ENCODE assay signal across 7 mouse cellular contexts in the genomic region with DNA sequence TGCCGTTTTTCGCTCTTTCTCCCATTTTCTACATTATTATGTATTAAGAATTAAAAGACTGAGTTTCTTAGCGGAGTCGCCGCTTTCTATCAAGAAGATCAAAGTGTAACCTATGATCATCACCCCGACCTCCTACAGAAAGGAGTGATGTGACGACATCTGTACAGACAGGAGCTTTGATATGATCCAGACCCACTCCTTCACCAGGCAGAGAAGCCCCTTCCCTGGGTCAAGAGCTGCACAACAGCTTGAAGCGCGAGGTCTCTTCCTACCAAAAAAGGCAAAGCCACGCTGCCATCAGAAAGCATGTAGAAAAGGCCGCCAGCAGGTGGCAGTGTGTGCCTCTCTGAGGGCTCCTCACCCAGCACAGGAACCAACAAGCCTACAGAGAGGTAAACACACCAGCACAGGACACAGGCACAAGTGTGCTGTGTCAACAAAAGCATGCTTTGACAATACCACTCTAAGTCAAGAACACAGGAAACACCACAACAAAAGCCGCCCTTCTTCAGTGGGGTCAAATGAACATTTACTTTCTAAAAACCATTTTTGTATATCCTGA. TPM values are rescaled to one million over a fixed set of nuclear protein-coding genes. Genes with fewer than 3 reads are reported as not detected.
DNase-seq lines count a peak whose midpoint lies in the region; ATAC-seq and TF ChIP-seq lines count a peak whose summit lies in the region.

No protein-coding gene starts in this region.

- peak; percentile 94 for DNase-seq in adrenal gland, postnatal 10 days
- DNase-seq in embryonic facial prominence, embryonic 10.5 days (ENCODE audit: low spot score) = peak; percentile 89
- DNase-seq in heart, adult 11 months = peak; percentile 96
- peak; percentile 87 for DNase-seq in kidney, adult 11 months
- DNase-seq in left cerebral cortex, postnatal 4 days = peak; percentile 91

- TF ChIP-seq CTCF in small intestine, adult 2 months (IDR thresholded peaks at IDR 0.05; ENCODE audit: extremely low read depth, insufficient read length, insufficient replicate concordance, low read depth, low read length) = peak; percentile 92

- no peak overlapping the region for H3K4me3 ChIP-seq in embryonic facial prominence, embryonic 10.5 days
- no peak overlapping the region for H3K4me3 ChIP-seq in midbrain, embryonic 13.5 days (replicated peaks)
- no peak overlapping the region for H3K4me3 ChIP-seq in small intestine, adult 2 months (ENCODE audit: low read depth, low read length)

- H3K4me2 ChIP-seq in midbrain, embryonic 13.5 days (replicated peaks) = no peak overlapping the region

- WGBS in embryonic facial prominence, embryonic 10.5 days = 41% methylated on average over 12 of the region's 12 CpGs
- WGBS in midbrain, embryonic 13.5 days = 42% methylated on average over 12 of the region's 12 CpGs
- 29% methylated on average over 12 of the region's 12 CpGs for WGBS in small intestine, adult 2 months

- H3K9me3 ChIP-seq in embryonic facial prominence, embryonic 10.5 days = no peaks in the 10 kb centered on the region
- H3K9me3 ChIP-seq in midbrain, embryonic 13.5 days = no peaks in the 10 kb centered on the region

- H3K4me1 ChIP-seq in embryonic facial prominence, embryonic 10.5 days = peaks cover 40% of the 10 kb centered on the region
- H3K4me1 ChIP-seq in midbrain, embryonic 13.5 days (replicated peaks) = no peaks in the 10 kb centered on the region
- H3K4me1 ChIP-seq in small intestine, adult 2 months (ENCODE audit: control insufficient read depth, insufficient read depth, insufficient read length, low read length) = peaks cover 15% of the 10 kb centered on the region

- H3K36me3 ChIP-seq in embryonic facial prominence, embryonic 10.5 days (replicated peaks) = no peaks in the 10 kb centered on the region
- H3K36me3 ChIP-seq in midbrain, embryonic 13.5 days = no peaks in the 10 kb centered on the region
- no peaks in the 10 kb centered on the region for H3K36me3 ChIP-seq in small intestine, adult 2 months (ENCODE audit: control insufficient read depth, insufficient read depth, low read length)

- ATAC-seq in midbrain, embryonic 13.5 days = peak; percentile 80

- H3K9ac ChIP-seq in midbrain, embryonic 13.5 days (replicated peaks) = no peak overlapping the region

- no peak for TF ChIP-seq POLR2A in small intestine, adult 2 months (IDR thresholded peaks at IDR 0.05; ENCODE audit: low read depth, low read length)

- no peak overlapping the region for H3K27ac ChIP-seq in embryonic facial prominence, embryonic 10.5 days (replicated peaks)
- H3K27ac ChIP-seq in midbrain, embryonic 13.5 days = no peak overlapping the region
- H3K27ac ChIP-seq in small intestine, adult 2 months (ENCODE audit: insufficient read depth, low read depth, low read length) = no peak overlapping the region

- H3K27me3 ChIP-seq in embryonic facial prominence, embryonic 10.5 days (replicated peaks; ENCODE audit: low read depth, poor library complexity, severe bottlenecking) = no peaks in the 10 kb centered on the region
- H3K27me3 ChIP-seq in midbrain, embryonic 13.5 days = no peaks in the 10 kb centered on the region
- no peaks in the 10 kb centered on the region for H3K27me3 ChIP-seq in small intestine, adult 2 months (ENCODE audit: control insufficient read depth, insufficient read depth, low read length)

- intact Hi-C loops in left cerebral cortex, postnatal 4 days (cut with DNase I) = loop anchor here (2.0 kb wide), 1 partner anchor 161 kb away; no protein-coding TSS in a partner anchor

RNA-seq across cellular contexts. Expression of a gene that starts 39.3 kb away (rescaled TPM):
- total RNA-seq in adrenal gland, postnatal 10 days (2021) = 1 to 10 TPM; 1.2 TPM
- 0.11 and 0.31 TPM in 2 replicates for polyA plus RNA-seq in embryonic facial prominence, embryonic 10.5 days (2016; fragmentation: Nextera tagmentation; extraction: Ambion mirVana)
- not detected for total RNA-seq in left cerebral cortex, postnatal 4 days (2021)
- polyA plus RNA-seq in midbrain, embryonic 13.5 days (2015; fragmentation: Nextera tagmentation; extraction: Ambion mirVana) = not detected in 2 replicates
- polyA plus RNA-seq in small intestine, adult 2 months (2012; rRNA removed) = 2.8 TPM in 1 of 2 replicates, not detected in the other

RNA-seq across cellular contexts. Expression of a gene that starts 43.6 kb away (rescaled TPM):
- total RNA-seq in adrenal gland, postnatal 10 days (2021) = 10 to 100 TPM; 11.9 to 16.7 TPM
- polyA plus RNA-seq in embryonic facial prominence, embryonic 10.5 days (2016; fragmentation: Nextera tagmentation; extraction: Ambion mirVana) = 17.7 and 20.0 TPM in 2 replicates
- 10 to 100 TPM; 33.6 to 35.3 TPM for total RNA-seq in left cerebral cortex, postnatal 4 days (2021)
- polyA plus RNA-seq in midbrain, embryonic 13.5 days (2015; fragmentation: Nextera tagmentation; extraction: Ambion mirVana) = 22.5 and 23.3 TPM in 2 replicates
- polyA plus RNA-seq in small intestine, adult 2 months (2012; rRNA removed) = 1.2 and 1.7 TPM in 2 replicates

RNA-seq across cellular contexts. Expression of a gene that starts 58.9 kb away (rescaled TPM):
- not detected for total RNA-seq in adrenal gland, postnatal 10 days (2021)
- not detected in 2 replicates for polyA plus RNA-seq in embryonic facial prominence, embryonic 10.5 days (2016; fragmentation: Nextera tagmentation; extraction: Ambion mirVana)
- total RNA-seq in left cerebral cortex, postnatal 4 days (2021) = not detected
- polyA plus RNA-seq in midbrain, embryonic 13.5 days (2015; fragmentation: Nextera tagmentation; extraction: Ambion mirVana) = not detected in 2 replicates
- polyA plus RNA-seq in small intestine, adult 2 months (2012; rRNA removed) = not detected in 2 replicates
